Mouse (Mus musculus) lung, postnatal 0 days (tissue): ENCODE measurements at regions not wholly inside any gene's neighbourhood (a gene's known extent, or its start where the extent isn't known, plus 50 kb on each side); places are given as distances from the start of the nearest gene placed in this dataset.

Experiments
- ATAC-seq: fragments of 200-750 bp; cut with Nextera tagmentation; 2 replicates; pipeline ENCODE4 v1.8.0; 2017; ENCODE audit warnings: moderate library complexity
- DNase-seq: peaks from one replicate; pipeline ENCODE4 v3.0.0-alpha.2; 2016; ENCODE audit warnings: low spot score
- H3K27ac ChIP-seq: fragments of 300-500 bp; sonication (generic); 2 replicates; pipeline ENCODE4 v1.5.1; 2014; ENCODE audit warnings: antibody characterized with exemption, mild to moderate bottlenecking, low read length, mixed read lengths
- H3K27me3 ChIP-seq: fragments of 300-500 bp; sonication (generic); replicated peaks from 2 replicates; pipeline ENCODE4 v1.6.1; 2014; ENCODE audit warnings: low read length, mixed read lengths; ENCODE audit not compliant: insufficient read depth
- H3K36me3 ChIP-seq: fragments of 300-500 bp; sonication (generic); 2 replicates; pipeline ENCODE4 v1.6.1; 2014; ENCODE audit warnings: low read length, mixed read lengths; ENCODE audit not compliant: insufficient read depth
- H3K4me1 ChIP-seq: fragments of 300-500 bp; sonication (generic); 2 replicates; pipeline ENCODE4 v1.6.1; 2014; ENCODE audit warnings: antibody characterized with exemption, low read depth, low read length, mixed read lengths; ENCODE audit not compliant: insufficient read depth
- H3K4me2 ChIP-seq: fragments of 300-500 bp; sonication (generic); replicated peaks from 2 replicates; pipeline ENCODE4 v1.6.1; 2014; ENCODE audit warnings: low read depth, mild to moderate bottlenecking, low read length, moderate library complexity, mixed read lengths
- H3K4me3 ChIP-seq: fragments of 300-500 bp; sonication (generic); 2 replicates; pipeline ENCODE4 v1.5.1; 2014; ENCODE audit warnings: low read depth, low read length
- H3K9ac ChIP-seq: fragments of 300-500 bp; sonication (generic); replicated peaks from 2 replicates; pipeline ENCODE4 v1.6.1; 2014; ENCODE audit warnings: low read depth, mild to moderate bottlenecking
- H3K9me3 ChIP-seq: fragments of 300-500 bp; sonication (generic); 2 replicates; pipeline ENCODE4 v1.6.1; 2016; ENCODE audit warnings: low read length, mixed read lengths
- CTCF ChIP-seq: IDR thresholded peaks from 2 replicates; pipeline ENCODE4 v1.5.1; 2016; ENCODE audit warnings: antibody characterized with exemption, mild to moderate bottlenecking
- EP300 ChIP-seq: IDR thresholded peaks from 2 replicates; pipeline ENCODE4 v1.6.1; 2016; ENCODE audit warnings: antibody characterized with exemption, mild to moderate bottlenecking, control low read depth
- WGBS: fragments of 180-500 bp; shearing (Covaris S2); extraction: QIAGEN DNeasy Blood & Tissue Kit; methylation state at CpG from one replicate; pipeline ENCODE4 v1.1.7; 2014; 5-methylcytosine and 5-hydroxymethylcytosine counted together

- 57% methylated on average over 4 of the region's 4 CpGs for WGBS
- Histone ChIP-seq H3K36me3 (no peaks in the 10 kb centered on the region), H3K9me3 (no peaks in the 10 kb centered on the region), H3K9ac (no peak overlapping the region), H3K27me3 (no peaks in the 10 kb centered on the region), H3K4me1 (no peaks in the 10 kb centered on the region), H3K27ac (no peak overlapping the region), H3K4me2 (no peak overlapping the region), H3K4me3 (no peak overlapping the region)
- TF ChIP-seq EP300: no peak
- no peak for TF ChIP-seq CTCF
- DNase-seq (no peak), ATAC-seq (no peak)
Observed at GRCm38 (mm10) chr12:12746852-12747454, 194.8 kb downstream of the Mycn start.

DNA sequence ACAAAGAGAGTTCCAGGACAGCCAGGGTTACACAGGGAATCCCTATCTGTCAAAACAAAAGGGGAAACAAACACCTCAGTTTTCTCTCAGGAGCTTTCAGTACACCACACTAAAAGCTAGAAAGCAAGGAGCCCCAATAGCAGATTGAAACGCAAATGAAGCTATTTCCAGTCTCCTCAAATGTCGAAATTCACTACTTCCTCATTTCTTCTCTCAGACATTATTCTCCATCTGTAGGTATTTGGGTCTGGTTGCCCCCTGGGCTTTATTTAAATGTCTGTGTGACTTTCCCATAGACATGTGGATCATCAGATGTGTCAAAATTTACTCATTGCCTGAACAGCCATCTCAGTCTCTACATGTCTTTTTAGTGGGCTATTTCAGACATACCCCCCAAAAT lies 197.2 kb downstream of the Mycn start:
- H3K27me3 ChIP-seq: no peaks in the 10 kb centered on the region
- no peak overlapping the region for H3K27ac ChIP-seq
- H3K4me1 ChIP-seq: no peaks in the 10 kb centered on the region
- no peak overlapping the region for H3K4me2 ChIP-seq
- no peaks in the 10 kb centered on the region for H3K9me3 ChIP-seq
- DNase-seq (no peak), ATAC-seq (no peak)
- no peak overlapping the region for H3K9ac ChIP-seq
- TF ChIP-seq EP300 (no peak), CTCF (no peak)
- H3K36me3 ChIP-seq: no peaks in the 10 kb centered on the region
- 78% methylated on average over 2 of the region's 2 CpGs for WGBS
- H3K4me3 ChIP-seq: no peak overlapping the region

GRCm38 (mm10) chr12:12738631-12739331 lies 202.9 kb downstream of the Mycn start:
- Histone ChIP-seq H3K36me3 (no peaks in the 10 kb centered on the region), H3K27me3 (no peaks in the 10 kb centered on the region), H3K4me2 (no peak overlapping the region), H3K9ac (no peak overlapping the region), H3K4me3 (no peak overlapping the region), H3K27ac (no peak overlapping the region), H3K9me3 (no peaks in the 10 kb centered on the region), H3K4me1 (no peaks in the 10 kb centered on the region)
- peak; percentile 35 for DNase-seq
- TF ChIP-seq EP300 (no peak; the same call in 1 of the 2 replicates), CTCF (no peak)
- WGBS: 19% methylated on average over 12 of the region's 12 CpGs
- ATAC-seq: no peak

- Histone ChIP-seq H3K27me3 (0 out of 2 replicates have a peak, but pooled peaks cover 5% of the 10 kb centered on the region), H3K27ac (no peak overlapping the region), H3K9ac (no peak overlapping the region), H3K4me1 (no peaks in the 10 kb centered on the region), H3K36me3 (no peaks in the 10 kb centered on the region), H3K9me3 (no peaks in the 10 kb centered on the region), H3K4me2 (no peak overlapping the region), H3K4me3 (no peak overlapping the region)
- no peak for ATAC-seq
- WGBS: 43% methylated on average over 9 of the region's 9 CpGs
- DNase-seq: no peak
- TF ChIP-seq EP300 (no peak), CTCF (no peak)
Observed at GRCm38 (mm10) chr12:12725797-12726196, 215.9 kb downstream of the Mycn start.

DNA sequence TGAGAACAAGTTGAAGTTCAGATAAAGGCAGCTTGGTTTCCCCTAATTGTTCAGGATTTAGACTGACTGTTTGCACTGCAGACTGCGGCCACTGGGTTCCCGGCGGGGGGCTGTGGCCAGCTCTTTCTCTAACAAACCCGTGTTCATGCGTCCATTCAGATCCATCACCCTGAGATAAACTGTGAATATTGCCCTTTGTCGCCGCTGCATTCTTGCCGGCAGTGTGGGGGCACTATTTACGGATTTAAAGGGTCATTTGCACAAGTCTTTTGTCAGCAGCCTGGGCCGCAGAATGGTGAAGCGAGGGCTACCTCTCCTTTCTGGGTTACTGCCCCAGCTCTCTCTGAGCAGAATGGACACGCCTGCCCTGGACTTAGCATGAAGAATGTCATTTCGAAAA lies 216.6 kb downstream of the Mycn start:
- no peak overlapping the region for H3K4me3 ChIP-seq
- no peaks in the 10 kb centered on the region for H3K4me1 ChIP-seq
- H3K9ac ChIP-seq: no peak overlapping the region
- TF ChIP-seq CTCF: no peak
- no peak for TF ChIP-seq EP300
- DNase-seq (no peak), ATAC-seq (no peak)
- no peak overlapping the region for H3K4me2 ChIP-seq
- H3K27me3 ChIP-seq: 0 out of 2 replicates have a peak, but pooled peaks cover 5% of the 10 kb centered on the region
- no peak overlapping the region for H3K27ac ChIP-seq
- WGBS: 31% methylated on average over 13 of the region's 13 CpGs
- H3K9me3 ChIP-seq: no peaks in the 10 kb centered on the region
- no peaks in the 10 kb centered on the region for H3K36me3 ChIP-seq

- 0 out of 2 replicates have a peak, but pooled peaks cover 5% of the 10 kb centered on the region for H3K27me3 ChIP-seq
- no peaks in the 10 kb centered on the region for H3K4me1 ChIP-seq
- no peak overlapping the region for H3K4me2 ChIP-seq
- DNase-seq: no peak
- H3K27ac ChIP-seq: no peak overlapping the region
- no peak overlapping the region for H3K4me3 ChIP-seq
- TF ChIP-seq CTCF (no peak), EP300 (no peak)
- no peaks in the 10 kb centered on the region for H3K9me3 ChIP-seq
- ATAC-seq: no peak
- H3K9ac ChIP-seq: no peak overlapping the region
- 62% methylated on average over 12 of the region's 12 CpGs for WGBS
- H3K36me3 ChIP-seq: no peaks in the 10 kb centered on the region
Observed at GRCm38 (mm10) chr12:12723724-12724487, 217.8 kb downstream of the Mycn start.
